15 mouse cellular contexts compared by ENCODE assay signal in the genomic region with DNA sequence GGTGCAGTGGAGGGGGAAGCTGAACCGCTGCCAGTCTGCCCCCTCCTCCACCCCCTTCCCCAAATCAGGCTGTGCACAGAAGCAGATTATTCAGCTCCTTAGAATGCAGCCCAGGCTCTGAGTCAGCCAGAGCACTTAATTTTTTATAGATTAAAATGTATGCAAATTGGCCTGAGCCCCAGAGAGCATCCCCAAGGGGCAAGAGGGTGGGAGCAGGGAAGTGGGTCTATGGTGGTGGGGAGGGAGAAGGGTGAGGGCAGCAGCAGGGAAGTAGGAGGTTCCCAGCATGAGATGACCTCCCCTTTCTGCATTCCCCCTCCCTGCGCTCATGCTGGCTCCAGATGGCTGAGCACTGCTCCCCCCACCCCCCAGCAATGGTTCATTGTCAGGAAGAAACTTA. TPM values are rescaled to one million over a fixed set of nuclear protein-coding genes. Genes with fewer than 3 reads are reported as not detected.
A peak's percentile ranks its signal among the peaks of the same experiment; 100 is the strongest.
DNase-seq lines count a peak whose midpoint lies in the region; ATAC-seq lines count a peak whose summit lies in the region.
"Had no signal": no experiment of that assay in that cellular context is flagged by ENCODE, and none has a peak within 500 bp of the region (broad histone marks: within the 10 kb centered on the region; RNA-seq: fewer than 3 reads in every experiment).

No protein-coding gene starts in this region.

- DNase-seq in B cell, adult 2 months, result peak; percentile 64 to 75
- peak; percentile 91 for DNase-seq in NIH3T3 (ENCODE audit: low read depth)
- DNase-seq in cerebellum, adult 11 months, result no peak
- DNase-seq in c-Kit-positive CD71-positive TER-119-positive erythroid progenitor cells, embryonic 14.5 days (ENCODE audit: low spot score), result no peak
- DNase-seq: adrenal gland, postnatal 10 days; kidney, adult 9 months; right cerebral cortex, postnatal 4 days; thymus, postnatal 36 days had no signal

- no peak overlapping the region for H3K4me2 ChIP-seq in hindbrain, embryonic 13.5 days
- H3K4me2 ChIP-seq in hindbrain, embryonic 16.5 days (ENCODE audit: low read length), result no peak overlapping the region
- H3K4me2 ChIP-seq in midbrain, embryonic 13.5 days (replicated peaks), result no peak overlapping the region
- H3K4me2 ChIP-seq: embryonic facial prominence, embryonic 15.5 days; limb, embryonic 13.5 days had no signal

- H3K27me3 ChIP-seq in hindbrain, embryonic 13.5 days, result no peaks in the 10 kb centered on the region
- H3K27me3 ChIP-seq in hindbrain, embryonic 16.5 days (replicated peaks; ENCODE audit: control insufficient read depth, insufficient read depth, low read length), result no peaks in the 10 kb centered on the region
- H3K27me3 ChIP-seq in midbrain, embryonic 13.5 days, result no peaks in the 10 kb centered on the region
- H3K27me3 ChIP-seq: embryonic facial prominence, embryonic 15.5 days; limb, embryonic 13.5 days had no signal

- H3K9me3 ChIP-seq in hindbrain, embryonic 13.5 days, result no peaks in the 10 kb centered on the region
- no peaks in the 10 kb centered on the region for H3K9me3 ChIP-seq in hindbrain, embryonic 16.5 days (ENCODE audit: control insufficient read depth, low read length)
- no peaks in the 10 kb centered on the region for H3K9me3 ChIP-seq in midbrain, embryonic 13.5 days
- H3K9me3 ChIP-seq: embryonic facial prominence, embryonic 15.5 days; limb, embryonic 13.5 days had no signal

- no peak for ATAC-seq in hindbrain, embryonic 13.5 days (ENCODE audit: low FRiP score)
- ATAC-seq in hindbrain, embryonic 16.5 days, result no peak
- ATAC-seq in midbrain, embryonic 13.5 days, result no peak

- H3K36me3 ChIP-seq in hindbrain, embryonic 13.5 days, result peaks cover 33% of the 10 kb centered on the region
- H3K36me3 ChIP-seq in hindbrain, embryonic 16.5 days (ENCODE audit: control insufficient read depth, insufficient read depth, low read length), result peaks cover 5% of the 10 kb centered on the region
- peaks cover 10% of the 10 kb centered on the region; the same call in 1 of the 2 replicates for H3K36me3 ChIP-seq in midbrain, embryonic 13.5 days

- peak overlapping the region; percentile 58 for H3K27ac ChIP-seq in hindbrain, embryonic 13.5 days
- H3K27ac ChIP-seq in hindbrain, embryonic 16.5 days (ENCODE audit: low read depth, low read length), result no peak overlapping the region
- H3K27ac ChIP-seq in midbrain, embryonic 13.5 days, result peak overlapping the region; percentile 57
- H3K27ac ChIP-seq: embryonic facial prominence, embryonic 15.5 days; limb, embryonic 13.5 days; macrophage; stomach, postnatal 0 days had no signal

- H3K9ac ChIP-seq in hindbrain, embryonic 13.5 days, result peak overlapping the region; percentile 43
- no peak overlapping the region for H3K9ac ChIP-seq in hindbrain, embryonic 16.5 days (ENCODE audit: low read depth, low read length)
- H3K9ac ChIP-seq in midbrain, embryonic 13.5 days (replicated peaks), result peak overlapping the region; percentile 30; the same call in 1 of the 2 replicates
- H3K9ac ChIP-seq: embryonic facial prominence, embryonic 15.5 days; limb, embryonic 13.5 days had no signal

- peaks cover 48% of the 10 kb centered on the region for H3K4me1 ChIP-seq in hindbrain, embryonic 13.5 days (replicated peaks)
- H3K4me1 ChIP-seq in hindbrain, embryonic 16.5 days (ENCODE audit: control insufficient read depth, insufficient read depth, low read depth, low read length), result peaks cover 14% of the 10 kb centered on the region
- peaks cover 35% of the 10 kb centered on the region for H3K4me1 ChIP-seq in midbrain, embryonic 13.5 days (replicated peaks)

- 37% methylated on average over 2 of the region's 2 CpGs for WGBS in hindbrain, embryonic 13.5 days
- 65% methylated on average over 2 of the region's 2 CpGs for WGBS in hindbrain, embryonic 16.5 days
- WGBS in midbrain, embryonic 13.5 days, result 39% methylated on average over 2 of the region's 2 CpGs

- H3K4me3 ChIP-seq in hindbrain, embryonic 13.5 days, result no peak overlapping the region
- H3K4me3 ChIP-seq in hindbrain, embryonic 16.5 days (ENCODE audit: low read length), result no peak overlapping the region
- H3K4me3 ChIP-seq in midbrain, embryonic 13.5 days (replicated peaks), result no peak overlapping the region
- H3K4me3 ChIP-seq: embryonic facial prominence, embryonic 15.5 days; limb, embryonic 13.5 days had no signal

RNA-seq across cellular contexts. Expression of a gene that starts 6.1 kb away (rescaled TPM):
- 14.4 and 15.5 TPM in 2 replicates for polyA plus RNA-seq in hindbrain, embryonic 13.5 days (2015; fragmentation: Nextera tagmentation; extraction: Ambion mirVana)
- polyA plus RNA-seq in hindbrain, embryonic 16.5 days (2015; fragmentation: Nextera tagmentation; extraction: Ambion mirVana), result 15.4 and 15.7 TPM in 2 replicates
- 14.9 and 15.4 TPM in 2 replicates for polyA plus RNA-seq in midbrain, embryonic 13.5 days (2015; fragmentation: Nextera tagmentation; extraction: Ambion mirVana)

RNA-seq across cellular contexts. Expression of a gene that starts 6.4 kb away (rescaled TPM):
- 17.0 and 18.2 TPM in 2 replicates for polyA plus RNA-seq in hindbrain, embryonic 13.5 days (2015; fragmentation: Nextera tagmentation; extraction: Ambion mirVana)
- 14.4 and 14.5 TPM in 2 replicates for polyA plus RNA-seq in hindbrain, embryonic 16.5 days (2015; fragmentation: Nextera tagmentation; extraction: Ambion mirVana)
- polyA plus RNA-seq in midbrain, embryonic 13.5 days (2015; fragmentation: Nextera tagmentation; extraction: Ambion mirVana), result 19.8 and 22.4 TPM in 2 replicates

RNA-seq across cellular contexts. Expression of a gene that starts 8.6 kb away (rescaled TPM):
- 6.2 and 8.0 TPM in 2 replicates for polyA plus RNA-seq in hindbrain, embryonic 13.5 days (2015; fragmentation: Nextera tagmentation; extraction: Ambion mirVana)
- polyA plus RNA-seq in hindbrain, embryonic 16.5 days (2015; fragmentation: Nextera tagmentation; extraction: Ambion mirVana), result 10.6 and 10.7 TPM in 2 replicates
- polyA plus RNA-seq in midbrain, embryonic 13.5 days (2015; fragmentation: Nextera tagmentation; extraction: Ambion mirVana), result 12.4 and 12.7 TPM in 2 replicates

RNA-seq across cellular contexts. Expression of a gene that starts 15.7 kb away (rescaled TPM):
- 3.4 TPM in 2 replicates for polyA plus RNA-seq in hindbrain, embryonic 13.5 days (2015; fragmentation: Nextera tagmentation; extraction: Ambion mirVana)
- 1.9 and 2.2 TPM in 2 replicates for polyA plus RNA-seq in hindbrain, embryonic 16.5 days (2015; fragmentation: Nextera tagmentation; extraction: Ambion mirVana)
- 1.2 and 2.4 TPM in 2 replicates for polyA plus RNA-seq in midbrain, embryonic 13.5 days (2015; fragmentation: Nextera tagmentation; extraction: Ambion mirVana)
- polyA plus RNA-seq: macrophage had no signal

Comparison
In these comparisons a context has a peak if more than half of its experiments do, and no peak if none do; other contexts are left out.
1. DNase-seq: peak in B cell, adult 2 months (2 of 2) and NIH3T3 (single experiment); none in cerebellum, adult 11 months (single experiment) and c-Kit-positive CD71-positive TER-119-positive erythroid progenitor cells, embryonic 14.5 days (single experiment).